Mouse (Mus musculus): ENCODE measurements at regions not wholly inside any gene's neighbourhood (a gene's known extent, or its start where the extent isn't known, plus 50 kb on each side); places are given as distances from the start of the nearest gene placed in this dataset.

- H3K27ac ChIP-seq (ENCODE audit: insufficient read depth, low read depth, low read length) = no peak overlapping the region
- TF ChIP-seq CTCF (IDR thresholded peaks at IDR 0.05; ENCODE audit: insufficient read depth, low read depth, low read length) (no peak), POLR2A (IDR thresholded peaks at IDR 0.05; ENCODE audit: insufficient read depth, low read depth, low read length) (no peak)
- 84% methylated on average over 5 of the region's 5 CpGs for WGBS
- peaks cover 3% of the 10 kb centered on the region; the same call in 1 of the 2 replicates for H3K4me1 ChIP-seq (ENCODE audit: control insufficient read depth, insufficient read depth, low read length)
- no peak overlapping the region for H3K4me3 ChIP-seq (ENCODE audit: insufficient read depth, low read depth, low read length)
These were observed 277.9 kb upstream of the Far2 start for GRCm38 (mm10) chr6:147769180-147769579.

- Histone ChIP-seq H3K4me1 (ENCODE audit: control insufficient read depth, insufficient read depth, low read length) (peaks cover 3% of the 10 kb centered on the region; the same call in 1 of the 2 replicates), H3K27ac (ENCODE audit: insufficient read depth, low read depth, low read length) (no peak overlapping the region), H3K4me3 (ENCODE audit: insufficient read depth, low read depth, low read length) (no peak overlapping the region)
- TF ChIP-seq POLR2A (IDR thresholded peaks at IDR 0.05; ENCODE audit: insufficient read depth, low read depth, low read length) = no peak
These were observed 277.0 kb upstream of the Far2 start for GRCm38 (mm10) chr6:147770034-147770433.

- 6% methylated on average over 4 of the region's 4 CpGs for WGBS
- no peak for TF ChIP-seq CTCF (IDR thresholded peaks at IDR 0.05; ENCODE audit: insufficient read depth, low read depth, low read length)
- TF ChIP-seq POLR2A (IDR thresholded peaks at IDR 0.05; ENCODE audit: insufficient read depth, low read depth, low read length) = no peak
- peaks cover 3% of the 10 kb centered on the region; the same call in 1 of the 2 replicates for H3K4me1 ChIP-seq (ENCODE audit: control insufficient read depth, insufficient read depth, low read length)
- no peak overlapping the region for H3K4me3 ChIP-seq (ENCODE audit: insufficient read depth, low read depth, low read length)
- H3K27ac ChIP-seq (ENCODE audit: insufficient read depth, low read depth, low read length) = no peak overlapping the region
These were observed 275.6 kb upstream of the Far2 start for GRCm38 (mm10) chr6:147771411-147771810.

- WGBS = 87% methylated on average over 10 of the region's 10 CpGs
- Histone ChIP-seq H3K4me3 (ENCODE audit: insufficient read depth, low read depth, low read length) (no peak overlapping the region), H3K4me1 (ENCODE audit: control insufficient read depth, insufficient read depth, low read length) (peaks cover 3% of the 10 kb centered on the region; the same call in 1 of the 2 replicates), H3K27ac (ENCODE audit: insufficient read depth, low read depth, low read length) (no peak overlapping the region)
- TF ChIP-seq POLR2A (IDR thresholded peaks at IDR 0.05; ENCODE audit: insufficient read depth, low read depth, low read length) (no peak), CTCF (IDR thresholded peaks at IDR 0.05; ENCODE audit: insufficient read depth, low read depth, low read length) (no peak)
These were observed 273.2 kb upstream of the Far2 start for GRCm38 (mm10) chr6:147773904-147774303.

GRCm38 (mm10) chr6:147774626-147775025 lies 272.4 kb upstream of the Far2 start:
- TF ChIP-seq CTCF (IDR thresholded peaks at IDR 0.05; ENCODE audit: insufficient read depth, low read depth, low read length) = no peak
- no peak for TF ChIP-seq POLR2A (IDR thresholded peaks at IDR 0.05; ENCODE audit: insufficient read depth, low read depth, low read length)
- WGBS = 92% methylated on average over 6 of the region's 6 CpGs
- peaks cover 3% of the 10 kb centered on the region; the same call in 1 of the 2 replicates for H3K4me1 ChIP-seq (ENCODE audit: control insufficient read depth, insufficient read depth, low read length)
- no peak overlapping the region for H3K4me3 ChIP-seq (ENCODE audit: insufficient read depth, low read depth, low read length)
- no peak overlapping the region for H3K27ac ChIP-seq (ENCODE audit: insufficient read depth, low read depth, low read length)

- TF ChIP-seq CTCF (IDR thresholded peaks at IDR 0.05; ENCODE audit: insufficient read depth, low read depth, low read length) (no peak), POLR2A (IDR thresholded peaks at IDR 0.05; ENCODE audit: insufficient read depth, low read depth, low read length) (no peak)
- H3K4me1 ChIP-seq (ENCODE audit: control insufficient read depth, insufficient read depth, low read length) = no peaks in the 10 kb centered on the region
- WGBS = 98% methylated on average over 1 of the region's 1 CpGs
- no peak overlapping the region for H3K4me3 ChIP-seq (ENCODE audit: insufficient read depth, low read depth, low read length)
- no peak overlapping the region for H3K27ac ChIP-seq (ENCODE audit: insufficient read depth, low read depth, low read length)
These were observed 267.6 kb upstream of the Far2 start for GRCm38 (mm10) chr6:147779466-147779865.

- TF ChIP-seq POLR2A (IDR thresholded peaks at IDR 0.05; ENCODE audit: insufficient read depth, low read depth, low read length) = no peak
- no peak for TF ChIP-seq CTCF (IDR thresholded peaks at IDR 0.05; ENCODE audit: insufficient read depth, low read depth, low read length)
- H3K4me3 ChIP-seq (ENCODE audit: insufficient read depth, low read depth, low read length) = no peak overlapping the region
- H3K27ac ChIP-seq (ENCODE audit: insufficient read depth, low read depth, low read length) = no peak overlapping the region
- no peaks in the 10 kb centered on the region for H3K4me1 ChIP-seq (ENCODE audit: control insufficient read depth, insufficient read depth, low read length)
- WGBS = 63% methylated on average over 2 of the region's 2 CpGs
These were observed 262.8 kb upstream of the Far2 start for GRCm38 (mm10) chr6:147784249-147784648.

GRCm38 (mm10) chr6:147784854-147785253 lies 262.2 kb upstream of the Far2 start:
- WGBS = 93% methylated on average over 6 of the region's 6 CpGs

GRCm38 (mm10) chr6:147788095-147788494 lies 259.0 kb upstream of the Far2 start:
- no peaks in the 10 kb centered on the region for H3K4me1 ChIP-seq (ENCODE audit: control insufficient read depth, insufficient read depth, low read length)
- no peak overlapping the region for H3K4me3 ChIP-seq (ENCODE audit: insufficient read depth, low read depth, low read length)
- H3K27ac ChIP-seq (ENCODE audit: insufficient read depth, low read depth, low read length) = no peak overlapping the region
- WGBS = 89% methylated on average over 2 of the region's 2 CpGs
- TF ChIP-seq CTCF (IDR thresholded peaks at IDR 0.05; ENCODE audit: insufficient read depth, low read depth, low read length) (no peak), POLR2A (IDR thresholded peaks at IDR 0.05; ENCODE audit: insufficient read depth, low read depth, low read length) (no peak)

More at GRCm38 (mm10) chr6:147784854-147785253, 262.2 kb upstream of the Far2 start:
- no peak for TF ChIP-seq CTCF (IDR thresholded peaks at IDR 0.05; ENCODE audit: insufficient read depth, low read depth, low read length)
- no peak for TF ChIP-seq POLR2A (IDR thresholded peaks at IDR 0.05; ENCODE audit: insufficient read depth, low read depth, low read length)
- Histone ChIP-seq H3K4me3 (ENCODE audit: insufficient read depth, low read depth, low read length) (no peak overlapping the region), H3K27ac (ENCODE audit: insufficient read depth, low read depth, low read length) (no peak overlapping the region), H3K4me1 (ENCODE audit: control insufficient read depth, insufficient read depth, low read length) (no peaks in the 10 kb centered on the region)

GRCm38 (mm10) chr6:147789112-147789511 lies 257.9 kb upstream of the Far2 start:
- no peaks in the 10 kb centered on the region for H3K4me1 ChIP-seq (ENCODE audit: control insufficient read depth, insufficient read depth, low read length)
- no peak overlapping the region for H3K27ac ChIP-seq (ENCODE audit: insufficient read depth, low read depth, low read length)
- no peak for TF ChIP-seq CTCF (IDR thresholded peaks at IDR 0.05; ENCODE audit: insufficient read depth, low read depth, low read length)
- no peak for TF ChIP-seq POLR2A (IDR thresholded peaks at IDR 0.05; ENCODE audit: insufficient read depth, low read depth, low read length)
- WGBS = 65% methylated on average over 6 of the region's 6 CpGs
- no peak overlapping the region for H3K4me3 ChIP-seq (ENCODE audit: insufficient read depth, low read depth, low read length)
